Mouse (Mus musculus) erythroblast, embryonic 14.5 days (primary cell): ENCODE measurements around the gene Smad5.

Source experiments
- GATA1 ChIP-seq: IDR thresholded peaks from 2 replicates; pipeline ENCODE4 v1.6.1; 2012; ENCODE audit warnings: low read length, inconsistent platforms, mixed read lengths
- TAL1 ChIP-seq: IDR thresholded peaks from 3 replicates; pipeline ENCODE4 v1.6.1; 2012; ENCODE audit warnings: low read length, inconsistent platforms, mixed read lengths

- no peak for TF ChIP-seq TAL1
- no peak for TF ChIP-seq GATA1
These were observed at the start of gene Smad5 for GRCm38 (mm10) chr13:56702469-56703221.
